Mouse (Mus musculus): ENCODE data around the gene Gm4450. TPM values are rescaled to one million over a fixed set of nuclear protein-coding genes. Genes with fewer than 3 reads are reported as not detected.

Gene Gm4450
- polyA plus RNA-seq, 1 experiment: not detected

- TF ChIP-seq MYOG (IDR thresholded peaks at IDR 0.05; ENCODE audit: control insufficient read depth in 1 of 3, insufficient read depth in 1 of 3, insufficient read length in 2 of 3, low read depth in 2 of 3) (no peak), CEBPB (IDR thresholded peaks at IDR 0.05; ENCODE audit: insufficient read depth, poor library complexity, severe bottlenecking) (no peak), TCF3 (IDR thresholded peaks at IDR 0.05; ENCODE audit: insufficient read length, low read depth) (no peak), MAX (IDR thresholded peaks at IDR 0.05; ENCODE audit: low read depth) (no peak), REST (IDR thresholded peaks at IDR 0.05; ENCODE audit: insufficient read depth, insufficient read length) (no peak)
- Histone ChIP-seq H3ac (ENCODE audit: control insufficient read depth, insufficient read length) (no peak overlapping the region), H3K4me3 (no peak overlapping the region), H3K79me2 (ENCODE audit: control insufficient read depth, insufficient read depth) (no peaks in the 10 kb centered on the region), H3K36me3 (ENCODE audit: control insufficient read depth, insufficient read depth) (peaks cover 37% of the 10 kb centered on the region), H3K4me2 (ENCODE audit: low read depth) (no peak overlapping the region), H3K27me3 (ENCODE audit: control insufficient read depth, insufficient read depth, insufficient read length) (no peaks in the 10 kb centered on the region)
These were observed 29.1 kb downstream of the Gm4450 start for GRCm38 (mm10) chr3:98427600-98428448.

GRCm38 (mm10) chr3:98427260-98427599 is 29.7 kb downstream of the Gm4450 start:
- no peak overlapping the region for H3K4me2 ChIP-seq (ENCODE audit: low read depth)
- no peak overlapping the region for H3ac ChIP-seq (ENCODE audit: control insufficient read depth, insufficient read length)
- H3K36me3 ChIP-seq (ENCODE audit: control insufficient read depth, insufficient read depth): peaks cover 37% of the 10 kb centered on the region
- no peaks in the 10 kb centered on the region for H3K79me2 ChIP-seq (ENCODE audit: control insufficient read depth, insufficient read depth)
- TF ChIP-seq SRF (IDR thresholded peaks at IDR 0.05; ENCODE audit: control insufficient read depth, insufficient read length, low read depth) (no peak), MYOD1 (IDR thresholded peaks at IDR 0.05; ENCODE audit: control insufficient read depth in 1 of 3, insufficient read length in 2 of 3, low read depth in 2 of 3) (no peak), TCF3 (IDR thresholded peaks at IDR 0.05; ENCODE audit: insufficient read length, low read depth) (no peak), POLR2AphosphoS2 (IDR thresholded peaks at IDR 0.05; ENCODE audit: insufficient read length, low read depth) (no peak), MAX (IDR thresholded peaks at IDR 0.05; ENCODE audit: low read depth) (no peak), MYOG (IDR thresholded peaks at IDR 0.05; ENCODE audit: control insufficient read depth in 1 of 3, insufficient read depth in 1 of 3, insufficient read length in 2 of 3, low read depth in 2 of 3) (no peak), REST (IDR thresholded peaks at IDR 0.05; ENCODE audit: insufficient read depth, insufficient read length) (no peak), TCF12 (IDR thresholded peaks at IDR 0.05; ENCODE audit: insufficient read depth, poor library complexity, severe bottlenecking) (no peak), E2F4 (IDR thresholded peaks at IDR 0.05; ENCODE audit: insufficient read depth) (no peak)
- no peak overlapping the region for H3K4me3 ChIP-seq
- H3K27me3 ChIP-seq (ENCODE audit: control insufficient read depth, insufficient read depth, insufficient read length): no peaks in the 10 kb centered on the region

GRCm38 (mm10) chr3:98426749-98427148 is 30.2 kb downstream of the Gm4450 start:
- H3K4me3 ChIP-seq: no peak overlapping the region
- peaks cover 37% of the 10 kb centered on the region for H3K36me3 ChIP-seq (ENCODE audit: control insufficient read depth, insufficient read depth)
- no peak overlapping the region for H3K4me2 ChIP-seq (ENCODE audit: low read depth)
- no peaks in the 10 kb centered on the region for H3K27me3 ChIP-seq (ENCODE audit: control insufficient read depth, insufficient read depth, insufficient read length)
- TF ChIP-seq MAX (IDR thresholded peaks at IDR 0.05; ENCODE audit: low read depth): no peak
- no peak for TF ChIP-seq TCF3 (IDR thresholded peaks at IDR 0.05; ENCODE audit: insufficient read length, low read depth)
- TF ChIP-seq MYOD1 (IDR thresholded peaks at IDR 0.05; ENCODE audit: control insufficient read depth in 1 of 3, insufficient read length in 2 of 3, low read depth in 2 of 3): no peak
- no peak for TF ChIP-seq POLR2AphosphoS2 (IDR thresholded peaks at IDR 0.05; ENCODE audit: insufficient read length, low read depth)
- no peak for TF ChIP-seq REST (IDR thresholded peaks at IDR 0.05; ENCODE audit: insufficient read depth, insufficient read length)
- TF ChIP-seq E2F4 (IDR thresholded peaks at IDR 0.05; ENCODE audit: insufficient read depth): no peak
- TF ChIP-seq MYOG (IDR thresholded peaks at IDR 0.05; ENCODE audit: control insufficient read depth in 1 of 3, insufficient read depth in 1 of 3, insufficient read length in 2 of 3, low read depth in 2 of 3): no peak
- no peak for TF ChIP-seq USF1 (IDR thresholded peaks at IDR 0.05; ENCODE audit: low read depth)
- TF ChIP-seq SRF (IDR thresholded peaks at IDR 0.05; ENCODE audit: control insufficient read depth, insufficient read length, low read depth): no peak
- TF ChIP-seq CEBPB (IDR thresholded peaks at IDR 0.05; ENCODE audit: insufficient read depth, poor library complexity, severe bottlenecking): no peak
- TF ChIP-seq TCF12 (IDR thresholded peaks at IDR 0.05; ENCODE audit: insufficient read depth, poor library complexity, severe bottlenecking): no peak
- no peak for TF ChIP-seq POLR2A (IDR thresholded peaks at IDR 0.05; ENCODE audit: insufficient read length, low read depth)
- no peaks in the 10 kb centered on the region for H3K79me2 ChIP-seq (ENCODE audit: control insufficient read depth, insufficient read depth)
- no peak overlapping the region for H3ac ChIP-seq (ENCODE audit: control insufficient read depth, insufficient read length)

- Histone ChIP-seq H3K27me3 (ENCODE audit: control insufficient read depth, insufficient read depth, insufficient read length) (no peaks in the 10 kb centered on the region), H3K36me3 (ENCODE audit: control insufficient read depth, insufficient read depth) (peaks cover 25% of the 10 kb centered on the region), H3ac (ENCODE audit: control insufficient read depth, insufficient read length) (no peak overlapping the region), H3K79me2 (ENCODE audit: control insufficient read depth, insufficient read depth) (no peaks in the 10 kb centered on the region), H3K4me3 (no peak overlapping the region), H3K4me2 (ENCODE audit: low read depth) (no peak overlapping the region)
- TF ChIP-seq MAX (IDR thresholded peaks at IDR 0.05; ENCODE audit: low read depth) (no peak), MYOD1 (IDR thresholded peaks at IDR 0.05; ENCODE audit: control insufficient read depth in 1 of 3, insufficient read length in 2 of 3, low read depth in 2 of 3) (no peak), SRF (IDR thresholded peaks at IDR 0.05; ENCODE audit: control insufficient read depth, insufficient read length, low read depth) (no peak), USF1 (IDR thresholded peaks at IDR 0.05; ENCODE audit: low read depth) (no peak), TCF3 (IDR thresholded peaks at IDR 0.05; ENCODE audit: insufficient read length, low read depth) (no peak), REST (IDR thresholded peaks at IDR 0.05; ENCODE audit: insufficient read depth, insufficient read length) (no peak), TCF12 (IDR thresholded peaks at IDR 0.05; ENCODE audit: insufficient read depth, poor library complexity, severe bottlenecking) (no peak), E2F4 (IDR thresholded peaks at IDR 0.05; ENCODE audit: insufficient read depth) (no peak), CEBPB (IDR thresholded peaks at IDR 0.05; ENCODE audit: insufficient read depth, poor library complexity, severe bottlenecking) (no peak), POLR2AphosphoS2 (IDR thresholded peaks at IDR 0.05; ENCODE audit: insufficient read length, low read depth) (no peak), POLR2A (IDR thresholded peaks at IDR 0.05; ENCODE audit: insufficient read length, low read depth) (no peak), MYOG (IDR thresholded peaks at IDR 0.05; ENCODE audit: control insufficient read depth in 1 of 3, insufficient read depth in 1 of 3, insufficient read length in 2 of 3, low read depth in 2 of 3) (no peak)
These were observed 34.0 kb downstream of the Gm4450 start for GRCm38 (mm10) chr3:98422926-98423325.
